Mouse (Mus musculus): Measurements from ENCODE around the gene Rufy1. TPM values are rescaled to one million over a fixed set of nuclear protein-coding genes. Genes with fewer than 3 reads are reported as not detected.

Rufy1 gene
- total RNA-seq, 2 experiments from 2014 or later: 24.3 to 27.0 TPM

GRCm38 (mm10) chr11:50388217-50388929 is 42.6 kb downstream of the Rufy1 start:
- DNase-seq: no peak
- intact Hi-C loops (cut with DNase I): no loop called here
- no peak for TF ChIP-seq CTCF (IDR thresholded peaks at IDR 0.05)
- no peak overlapping the region for H3K4me3 ChIP-seq
- no peak overlapping the region for H3K27ac ChIP-seq

- Histone ChIP-seq H3K4me3 (no peak overlapping the region), H3K27ac (no peak overlapping the region)
- DNase-seq: no peak
- intact Hi-C loops (cut with DNase I): no loop called here
- no peak for TF ChIP-seq CTCF (IDR thresholded peaks at IDR 0.05)
Observed at GRCm38 (mm10) chr11:50387697-50388096, 43.2 kb downstream of the Rufy1 start.

- no peak overlapping the region for H3K27ac ChIP-seq
- no peak for TF ChIP-seq CTCF (IDR thresholded peaks at IDR 0.05)
- intact Hi-C loops (cut with DNase I): no loop called here
- H3K4me3 ChIP-seq: no peak overlapping the region
- DNase-seq: no peak
Observed at GRCm38 (mm10) chr11:50387167-50387679, 43.7 kb downstream of the Rufy1 start.

- Histone ChIP-seq H3K4me3 (peak overlapping the region; percentile 94), H3K27ac (no peak overlapping the region)
- no peak for TF ChIP-seq CTCF (IDR thresholded peaks at IDR 0.05)
- intact Hi-C loops (cut with DNase I): no loop called here
- DNase-seq: no peak
Observed at GRCm38 (mm10) chr11:50381311-50381710, 49.6 kb downstream of the Rufy1 start.

- intact Hi-C loops (cut with DNase I): loop anchor here (5.0 kb wide), 1 partner anchor 52 kb away; the partner anchor contains the start of gene Canx
- Histone ChIP-seq H3K27ac (peak overlapping the region; percentile 99), H3K4me3 (peak overlapping the region; percentile 94)
- DNase-seq: peak; percentile 8
- no peak for TF ChIP-seq CTCF (IDR thresholded peaks at IDR 0.05)
Observed at GRCm38 (mm10) chr11:50379023-50379752, 51.7 kb downstream of the Rufy1 start.

GRCm38 (mm10) chr11:50377892-50378684 is 52.8 kb downstream of the Rufy1 start:
- Histone ChIP-seq H3K27ac (peak overlapping the region; percentile 99), H3K4me3 (peak overlapping the region; percentile 94)
- TF ChIP-seq CTCF (IDR thresholded peaks at IDR 0.05): peak; percentile 95
- intact Hi-C loops (cut with DNase I): loop anchor here (5.0 kb wide), 1 partner anchor 51 kb away; the partner anchor contains the start of gene Canx
- peak; percentile 94 for DNase-seq

- Histone ChIP-seq H3K4me3 (peak within 1 kb of the TSS; percentile 94), H3K27ac (peak within 1 kb of the TSS; percentile 99)
- DNase-seq: peak; percentile 97
- intact Hi-C loops (cut with DNase I): loop anchor here (5.0 kb wide), 1 partner anchor 50 kb away; the partner anchor contains the start of gene Canx
- TF ChIP-seq CTCF (IDR thresholded peaks at IDR 0.05): no peak
Observed at GRCm38 (mm10) chr11:50376911-50377891, 53.7 kb downstream of the Rufy1 start, which contains the start of gene Hnrnph1. Gene Hnrnph1 (plus strand): TSS chr11:50376990.

GRCm38 (mm10) chr11:50376156-50376790 is 54.7 kb downstream of the Rufy1 start:
- intact Hi-C loops (cut with DNase I): loop anchor here (5.0 kb wide), 1 partner anchor 49 kb away; the partner anchor contains the start of gene Canx
- no peak for TF ChIP-seq CTCF (IDR thresholded peaks at IDR 0.05)
- Histone ChIP-seq H3K27ac (peak overlapping the region; percentile 99), H3K4me3 (peak overlapping the region; percentile 94)
- DNase-seq: no peak

- TF ChIP-seq CTCF (IDR thresholded peaks at IDR 0.05): no peak
- intact Hi-C loops (cut with DNase I): loop anchor here (5.0 kb wide), 1 partner anchor 48 kb away; the partner anchor contains the start of gene Canx
- H3K4me3 ChIP-seq: no peak overlapping the region
- no peak overlapping the region for H3K27ac ChIP-seq
- no peak for DNase-seq
Observed at GRCm38 (mm10) chr11:50375421-50375820, 55.5 kb downstream of the Rufy1 start.

GRCm38 (mm10) chr11:50374286-50375015 is 56.5 kb downstream of the Rufy1 start:
- DNase-seq: no peak
- no peak overlapping the region for H3K27ac ChIP-seq
- no peak overlapping the region for H3K4me3 ChIP-seq
- TF ChIP-seq CTCF (IDR thresholded peaks at IDR 0.05): no peak
- intact Hi-C loops (cut with DNase I): loop anchor here (5.0 kb wide), 1 partner anchor 47 kb away; the partner anchor contains the start of gene Canx

All from gastrocnemius, adult 2 months (tissue).